Mouse (Mus musculus): ENCODE results near the gene Znrf3. TPM values are rescaled to one million over a fixed set of nuclear protein-coding genes. Genes with fewer than 3 reads are reported as not detected.
A peak's percentile ranks its signal among the peaks of the same experiment; 100 is the strongest.

The Znrf3 gene
- total RNA-seq, 2 experiments from 2014 or later, result 21.4 to 22.6 TPM

GRCm38 (mm10) chr11:5443511-5444233 lies 975 bp downstream of the Znrf3 start:
- DNase-seq (ENCODE audit: low spot score in 2 of 2), result peak in 1 of 2 experiments; percentile 27

GRCm38 (mm10) chr11:5442590-5443021 lies 2.0 kb downstream of the Znrf3 start:
- no peak for DNase-seq (ENCODE audit: low spot score in 2 of 2)

- no peak for DNase-seq (ENCODE audit: low spot score in 2 of 2)
These were observed 7.0 kb downstream of the Znrf3 start for GRCm38 (mm10) chr11:5437646-5438045.

GRCm38 (mm10) chr11:5436988-5437387 lies 7.7 kb downstream of the Znrf3 start:
- no peak for DNase-seq (ENCODE audit: low spot score in 2 of 2)

GRCm38 (mm10) chr11:5435493-5435892 lies 9.2 kb downstream of the Znrf3 start:
- DNase-seq (ENCODE audit: low spot score in 2 of 2), result no peak

- DNase-seq (ENCODE audit: low spot score in 2 of 2), result no peak
These were observed 12.3 kb downstream of the Znrf3 start for GRCm38 (mm10) chr11:5432330-5432729.

- DNase-seq (ENCODE audit: low spot score in 2 of 2), result no peak
These were observed 13.8 kb downstream of the Znrf3 start for GRCm38 (mm10) chr11:5430863-5431262.

- no peak for DNase-seq (ENCODE audit: low spot score in 2 of 2)
These were observed 15.1 kb downstream of the Znrf3 start for GRCm38 (mm10) chr11:5429396-5430190.

GRCm38 (mm10) chr11:5427251-5427650 lies 17.4 kb downstream of the Znrf3 start:
- no peak for DNase-seq (ENCODE audit: low spot score in 2 of 2)

GRCm38 (mm10) chr11:5426317-5426716 lies 18.3 kb downstream of the Znrf3 start:
- DNase-seq (ENCODE audit: low spot score in 2 of 2), result no peak

GRCm38 (mm10) chr11:5425106-5425505 lies 19.5 kb downstream of the Znrf3 start:
- no peak for DNase-seq (ENCODE audit: low spot score in 2 of 2)

GRCm38 (mm10) chr11:5424185-5424584 lies 20.5 kb downstream of the Znrf3 start:
- no peak for DNase-seq (ENCODE audit: low spot score in 2 of 2)

- DNase-seq (ENCODE audit: low spot score in 2 of 2), result no peak
These were observed 21.6 kb downstream of the Znrf3 start for GRCm38 (mm10) chr11:5423000-5423399.

GRCm38 (mm10) chr11:5422252-5422636 lies 22.4 kb downstream of the Znrf3 start:
- DNase-seq (ENCODE audit: low spot score in 2 of 2), result no peak

- no peak for DNase-seq (ENCODE audit: low spot score in 2 of 2)
These were observed 23.0 kb downstream of the Znrf3 start for GRCm38 (mm10) chr11:5421506-5422251.

GRCm38 (mm10) chr11:5415617-5416338 lies 28.9 kb downstream of the Znrf3 start:
- peak in 1 of 2 experiments; percentile 13 for DNase-seq (ENCODE audit: low spot score in 2 of 2)

GRCm38 (mm10) chr11:5414856-5415616 lies 29.6 kb downstream of the Znrf3 start:
- no peak for DNase-seq (ENCODE audit: low spot score in 2 of 2)

- no peak for DNase-seq (ENCODE audit: low spot score in 2 of 2)
These were observed 31.9 kb downstream of the Znrf3 start for GRCm38 (mm10) chr11:5412644-5413190.

- no peak for DNase-seq (ENCODE audit: low spot score in 2 of 2)
These were observed 33.1 kb downstream of the Znrf3 start for GRCm38 (mm10) chr11:5411577-5411976.

GRCm38 (mm10) chr11:5404180-5404579 lies 40.5 kb downstream of the Znrf3 start:
- DNase-seq (ENCODE audit: low spot score in 2 of 2), result peak in 1 of 2 experiments; percentile 14
